Mouse (Mus musculus) MN1 (cell line): ENCODE measurements around the gene Mcoln1.
A peak's percentile ranks its signal among the peaks of the same experiment; 100 is the strongest.

Experiments used
- DNase-seq: peaks from one replicate; pipeline ENCODE4 v3.0.0-alpha.2; 2016; ENCODE audit warnings: low spot score

Mcoln1 gene

GRCm38 (mm10) chr8:3498583-3498982 lies 1.7 kb upstream of the Mcoln1 start:
- no peak for DNase-seq

- DNase-seq, result peak; percentile 65
Measured at GRCm38 (mm10) chr8:3499751-3500150, 506 bp upstream of the Mcoln1 start.

GRCm38 (mm10) chr8:3502217-3502616 lies 2.0 kb downstream of the Mcoln1 start:
- DNase-seq, result no peak

- DNase-seq, result no peak
Measured at GRCm38 (mm10) chr8:3507979-3508754, 7.9 kb downstream of the Mcoln1 start.

- DNase-seq, result no peak
Measured at GRCm38 (mm10) chr8:3514681-3515247, 14.5 kb downstream of the Mcoln1 start.

- DNase-seq, result peak; percentile 84
Measured at GRCm38 (mm10) chr8:3515260-3515671, 15.0 kb downstream of the Mcoln1 start, which contains the start of gene Pnpla6. Gene Pnpla6 (plus strand): TSS chr8:3515384.

GRCm38 (mm10) chr8:3515771-3516417 lies 15.6 kb downstream of the Mcoln1 start:
- peak; percentile 69 for DNase-seq

- DNase-seq, result no peak
Measured at GRCm38 (mm10) chr8:3516450-3517116, 16.3 kb downstream of the Mcoln1 start.

- DNase-seq, result no peak
Measured at GRCm38 (mm10) chr8:3517117-3517495, 16.8 kb downstream of the Mcoln1 start.

GRCm38 (mm10) chr8:3522007-3522697 lies 21.9 kb downstream of the Mcoln1 start:
- no peak for DNase-seq

GRCm38 (mm10) chr8:3530816-3531215 lies 30.6 kb downstream of the Mcoln1 start:
- DNase-seq, result no peak

- DNase-seq, result no peak
Measured at GRCm38 (mm10) chr8:3531936-3532335, 31.7 kb downstream of the Mcoln1 start.

- no peak for DNase-seq
Measured at GRCm38 (mm10) chr8:3536053-3536841, 36.0 kb downstream of the Mcoln1 start.

- DNase-seq, result no peak
Measured at GRCm38 (mm10) chr8:3536940-3537339, 36.7 kb downstream of the Mcoln1 start.

- no peak for DNase-seq
Measured at GRCm38 (mm10) chr8:3537666-3538065, 37.4 kb downstream of the Mcoln1 start.

- DNase-seq, result no peak
Measured at GRCm38 (mm10) chr8:3539146-3539545, 38.9 kb downstream of the Mcoln1 start.

GRCm38 (mm10) chr8:3540076-3540475 lies 39.8 kb downstream of the Mcoln1 start:
- no peak for DNase-seq

GRCm38 (mm10) chr8:3546511-3546910 lies 46.3 kb downstream of the Mcoln1 start:
- DNase-seq, result no peak

GRCm38 (mm10) chr8:3552240-3552639 lies 52.0 kb downstream of the Mcoln1 start:
- DNase-seq, result no peak

GRCm38 (mm10) chr8:3556114-3556513 lies 55.9 kb downstream of the Mcoln1 start:
- peak; percentile 30 for DNase-seq
